Mouse (Mus musculus) forebrain, postnatal 0 days (tissue): Measurements from ENCODE around the gene Cacng2. TPM values are rescaled to one million over a fixed set of nuclear protein-coding genes. Genes with fewer than 3 reads are reported as not detected.

Experiments
- ATAC-seq: fragments of 200-750 bp; cut with Nextera tagmentation; 2 replicates; pipeline ENCODE4 v1.8.0; 2017; ENCODE audit warnings: mild to moderate bottlenecking, moderate library complexity
- DNase-seq: peaks from one replicate; pipeline ENCODE4 v3.0.0-alpha.2; 2015
- H3K27ac ChIP-seq: fragments of 300-500 bp; sonication (generic); 2 replicates; pipeline ENCODE4 v1.5.1; 2014; ENCODE audit warnings: low read depth, mild to moderate bottlenecking, antibody characterized with exemption, low read length, moderate library complexity, mixed read lengths
- H3K27me3 ChIP-seq: fragments of 300-500 bp; sonication (generic); 2 replicates; pipeline ENCODE4 v1.6.1; 2014; ENCODE audit warnings: mild to moderate bottlenecking, low read length, mixed read lengths; ENCODE audit not compliant: insufficient read depth
- H3K36me3 ChIP-seq: fragments of 300-500 bp; sonication (generic); 2 replicates; pipeline ENCODE4 v1.6.1; 2014; ENCODE audit warnings: mild to moderate bottlenecking, moderate library complexity; ENCODE audit not compliant: insufficient read depth
- H3K4me1 ChIP-seq: fragments of 300-500 bp; sonication (generic); 2 replicates; pipeline ENCODE4 v1.6.1; 2014; ENCODE audit warnings: antibody characterized with exemption; ENCODE audit not compliant: insufficient read depth
- H3K4me2 ChIP-seq: fragments of 300-500 bp; sonication (generic); 2 replicates; pipeline ENCODE4 v1.6.1; 2014; ENCODE audit warnings: low read depth, mild to moderate bottlenecking, moderate library complexity
- H3K4me3 ChIP-seq: fragments of 300-500 bp; sonication (generic); 2 replicates; pipeline ENCODE4 v1.5.1; 2014; ENCODE audit warnings: low read depth, low read length, mixed read lengths
- H3K9ac ChIP-seq: fragments of 300-500 bp; sonication (generic); 2 replicates; pipeline ENCODE4 v1.6.1; 2014; ENCODE audit warnings: mild to moderate bottlenecking
- H3K9me3 ChIP-seq: fragments of 300-500 bp; sonication (generic); 2 replicates; pipeline ENCODE4 v1.6.1; 2016; ENCODE audit warnings: low read length
- CTCF ChIP-seq: sonication (generic); IDR thresholded peaks from 2 replicates; pipeline ENCODE4 v1.5.1; 2016; ENCODE audit warnings: antibody characterized with exemption, control low read depth, low read depth
- WGBS: fragments of 180-500 bp; shearing (Covaris S2); extraction: QIAGEN DNeasy Blood & Tissue Kit; methylation state at CpG from one replicate; pipeline ENCODE4 v1.1.7; 2014; 5-methylcytosine and 5-hydroxymethylcytosine counted together
- polyA plus RNA-seq: library from polyadenylated mRNA; unstranded; fragments of >200 nt; fragmentation: Nextera tagmentation; extraction: Ambion mirVana; gene quantifications from 2 replicates; pipeline ENCODE4 v1.2.1, GENCODE M21; 2015
- total RNA-seq: library from RNA; depleted of rRNA; stranded (reverse); fragments of >200 nt; gene quantifications from 2 replicates; pipeline ENCODE4 v1.2.3, GENCODE M21; 2014

The Cacng2 gene
- total and polyA plus RNA-seq, 2 experiments from 2014 or later = 10.1 to 13.6 TPM

DNA sequence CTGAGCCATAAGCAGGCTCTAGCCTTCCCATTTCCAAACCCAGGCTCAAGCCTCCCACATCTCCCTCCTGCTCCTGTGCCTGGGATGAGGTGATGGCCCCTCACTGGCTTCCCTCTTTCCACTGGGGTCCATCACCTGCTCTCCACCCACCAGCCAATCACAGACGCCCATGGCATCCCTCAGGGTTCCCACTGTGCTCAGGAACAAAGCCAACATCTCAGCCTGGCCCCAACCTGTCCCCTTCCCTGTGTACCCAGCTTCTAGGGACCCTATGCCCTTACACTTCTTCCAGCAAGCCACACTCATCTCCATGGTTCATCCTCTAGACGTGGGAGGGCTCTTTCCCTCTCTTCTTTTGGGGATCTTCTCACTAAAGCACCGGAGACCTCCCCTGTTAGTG, 43.9 kb downstream of the Cacng2 start:
- 52% methylated on average over 3 of the region's 3 CpGs for WGBS
- ATAC-seq (no peak), DNase-seq (no peak)
- H3K9ac ChIP-seq = no peak overlapping the region
- no peaks in the 10 kb centered on the region for H3K27me3 ChIP-seq
- no peaks in the 10 kb centered on the region for H3K4me1 ChIP-seq
- H3K4me2 ChIP-seq = no peak overlapping the region
- TF ChIP-seq CTCF = no peak
- no peaks in the 10 kb centered on the region; the same call in 1 of the 2 replicates for H3K36me3 ChIP-seq
- no peak overlapping the region for H3K4me3 ChIP-seq
- H3K27ac ChIP-seq = no peak overlapping the region
- no peaks in the 10 kb centered on the region for H3K9me3 ChIP-seq

DNA sequence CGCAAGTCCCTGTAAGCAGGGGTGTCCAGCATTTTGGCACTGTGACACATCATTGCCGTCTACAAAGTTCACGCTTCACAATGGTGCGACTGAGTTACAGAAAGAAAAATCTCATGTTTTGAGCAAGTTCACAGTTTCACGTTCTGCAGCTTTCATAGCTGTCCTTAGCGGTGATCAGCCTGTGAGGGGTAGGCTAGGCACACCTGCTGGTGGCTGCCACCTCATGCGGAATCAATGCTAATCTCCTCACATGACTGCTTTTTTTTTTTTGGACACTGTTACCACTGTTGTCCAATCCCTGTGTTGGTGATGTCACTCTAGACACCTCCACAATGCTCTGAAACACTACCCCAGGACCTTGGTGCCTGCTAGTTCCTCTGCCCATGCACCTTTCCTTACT, 46.7 kb downstream of the Cacng2 start:
- Histone ChIP-seq H3K4me1 (no peaks in the 10 kb centered on the region), H3K9ac (no peak overlapping the region), H3K4me3 (no peak overlapping the region), H3K36me3 (no peaks in the 10 kb centered on the region; the same call in 1 of the 2 replicates), H3K27ac (no peak overlapping the region), H3K9me3 (no peaks in the 10 kb centered on the region), H3K4me2 (no peak overlapping the region), H3K27me3 (no peaks in the 10 kb centered on the region)
- TF ChIP-seq CTCF = no peak
- no peak for DNase-seq
- 72% methylated on average over 7 of the region's 7 CpGs for WGBS
- ATAC-seq = no peak

DNA sequence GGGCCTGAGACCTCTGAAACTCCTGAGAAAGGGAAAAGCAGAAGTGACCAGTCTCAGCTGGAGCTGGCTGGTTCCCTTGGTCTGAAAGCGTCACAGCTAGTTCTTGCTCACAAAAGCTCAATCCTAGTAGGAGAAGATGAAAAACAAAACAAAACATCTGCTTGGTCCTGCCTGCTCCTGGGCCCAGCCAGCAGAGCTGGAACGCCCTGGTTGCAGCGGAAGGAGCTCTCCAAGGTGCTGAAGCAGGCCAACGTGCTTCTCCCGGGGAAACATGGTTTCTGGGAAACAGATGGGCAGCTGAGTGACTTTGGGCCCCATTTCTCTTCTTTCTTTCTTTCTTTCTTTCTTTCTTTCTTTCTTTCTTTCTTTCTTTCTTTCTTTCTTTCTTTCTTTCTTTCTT, 53.4 kb downstream of the Cacng2 start:
- no peak overlapping the region for H3K4me2 ChIP-seq
- no peak for DNase-seq
- no peaks in the 10 kb centered on the region for H3K9me3 ChIP-seq
- no peaks in the 10 kb centered on the region for H3K4me1 ChIP-seq
- no peak for TF ChIP-seq CTCF
- H3K36me3 ChIP-seq = no peaks in the 10 kb centered on the region
- H3K27ac ChIP-seq = no peak overlapping the region
- H3K4me3 ChIP-seq = no peak overlapping the region
- no peak overlapping the region for H3K9ac ChIP-seq
- H3K27me3 ChIP-seq = no peaks in the 10 kb centered on the region
- WGBS = 6% methylated on average over 5 of the region's 5 CpGs
- no peak for ATAC-seq

DNA sequence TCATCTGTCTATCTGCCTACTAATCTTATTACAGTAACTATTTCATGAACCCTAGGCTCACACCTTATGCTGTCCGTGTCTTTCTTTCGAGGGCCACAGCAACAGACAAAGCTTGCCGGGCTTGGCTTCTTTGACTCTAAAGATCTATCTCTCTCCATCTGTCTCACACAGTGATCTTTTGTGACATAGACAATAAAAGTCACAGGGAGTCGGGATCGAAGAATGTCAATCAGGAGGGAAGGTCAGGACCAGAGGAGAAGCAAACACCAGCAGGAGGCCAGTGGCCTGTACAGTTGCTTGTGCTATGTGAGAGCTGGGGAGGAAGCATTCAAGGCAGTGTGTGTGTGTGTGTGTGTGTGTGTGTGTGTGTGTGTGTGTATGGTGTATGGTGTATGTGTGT, 54.3 kb downstream of the Cacng2 start:
- WGBS = 20% methylated on average over 5 of the region's 5 CpGs

DNA sequence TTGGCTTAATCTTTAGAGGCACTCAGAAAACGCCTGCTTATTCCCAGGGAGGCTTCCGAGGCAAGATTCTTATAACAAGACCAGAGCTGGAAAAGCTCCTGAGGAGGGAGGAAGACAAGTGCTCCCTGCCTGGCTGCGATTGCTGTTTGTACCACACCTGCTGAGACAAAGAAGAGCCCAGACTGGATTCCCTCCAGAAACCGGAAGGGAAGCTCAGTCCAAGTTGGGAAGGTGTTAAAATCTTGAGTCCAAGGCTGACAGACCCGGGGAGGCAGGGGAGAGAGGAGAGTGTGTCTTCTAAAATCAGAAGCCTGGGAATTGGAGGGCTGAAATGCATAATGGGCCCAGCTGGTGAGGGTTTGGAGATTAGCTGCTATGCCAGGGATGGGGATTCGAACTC, 55.5 kb downstream of the Cacng2 start:
- no peak overlapping the region for H3K4me2 ChIP-seq
- H3K9me3 ChIP-seq = no peaks in the 10 kb centered on the region
- no peaks in the 10 kb centered on the region for H3K27me3 ChIP-seq
- TF ChIP-seq CTCF = no peak
- 30% methylated on average over 6 of the region's 6 CpGs for WGBS
- ATAC-seq (peak; percentile 34), DNase-seq (peak; percentile 64)
- no peak overlapping the region for H3K9ac ChIP-seq
- no peak overlapping the region for H3K4me3 ChIP-seq
- H3K4me1 ChIP-seq = no peaks in the 10 kb centered on the region
- peak overlapping the region; percentile 40; the same call in 1 of the 2 replicates for H3K27ac ChIP-seq
- H3K36me3 ChIP-seq = no peaks in the 10 kb centered on the region

More for the DNA sequence above, 54.3 kb downstream of the Cacng2 start:
- no peak for DNase-seq
- Histone ChIP-seq H3K36me3 (no peaks in the 10 kb centered on the region), H3K27ac (no peak overlapping the region), H3K4me3 (no peak overlapping the region), H3K9ac (no peak overlapping the region), H3K4me2 (no peak overlapping the region), H3K27me3 (no peaks in the 10 kb centered on the region), H3K9me3 (no peaks in the 10 kb centered on the region), H3K4me1 (no peaks in the 10 kb centered on the region)
- ATAC-seq = no peak
- TF ChIP-seq CTCF = no peak

DNA sequence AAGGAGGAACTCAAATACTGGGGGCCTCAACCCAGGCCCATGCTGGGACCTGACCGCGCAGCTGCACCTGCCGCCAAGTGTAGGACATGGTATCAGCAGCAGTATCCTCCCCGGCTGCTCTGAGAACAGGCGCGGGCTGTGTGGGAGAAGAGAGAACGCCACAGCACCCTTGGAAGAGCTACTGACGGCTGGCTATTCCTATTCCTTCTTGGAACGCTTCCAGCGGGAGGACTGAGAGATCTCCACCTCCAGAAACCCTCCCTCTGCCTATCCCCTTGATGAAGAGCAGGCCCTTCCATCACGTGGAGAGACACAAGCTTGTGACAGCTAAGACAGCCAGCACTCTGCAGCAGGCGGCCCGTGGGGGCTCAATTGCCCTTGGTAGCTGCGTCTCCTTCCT, 57.4 kb downstream of the Cacng2 start:
- H3K4me2 ChIP-seq = no peak overlapping the region
- H3K4me1 ChIP-seq = no peaks in the 10 kb centered on the region
- H3K4me3 ChIP-seq = no peak overlapping the region
- ATAC-seq = no peak
- WGBS = 71% methylated on average over 14 of the region's 14 CpGs
- no peaks in the 10 kb centered on the region for H3K9me3 ChIP-seq
- no peak for TF ChIP-seq CTCF
- H3K9ac ChIP-seq = no peak overlapping the region
- DNase-seq = no peak
- no peak overlapping the region for H3K27ac ChIP-seq
- no peaks in the 10 kb centered on the region for H3K36me3 ChIP-seq
- H3K27me3 ChIP-seq = no peaks in the 10 kb centered on the region

DNA sequence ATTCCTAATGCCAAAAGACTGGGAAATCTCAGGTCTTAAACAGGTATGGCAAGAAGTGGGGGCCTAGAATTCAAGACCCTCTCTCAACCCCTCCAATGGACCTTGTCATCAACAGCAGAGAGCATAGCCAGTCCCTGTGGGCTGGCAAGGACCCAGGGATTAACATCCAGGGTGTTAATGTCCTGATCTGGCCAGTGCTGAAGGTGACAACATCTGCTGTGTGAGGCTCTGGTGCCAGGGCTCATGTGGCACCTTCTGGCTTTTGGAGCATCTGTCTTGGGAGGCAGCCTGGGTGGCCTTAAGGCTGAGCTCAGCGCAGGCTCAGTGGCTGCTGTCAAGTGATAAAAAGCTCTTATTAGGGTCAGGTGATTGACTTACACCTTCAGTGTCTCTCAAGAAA, 62.9 kb downstream of the Cacng2 start:
- H3K4me3 ChIP-seq = no peak overlapping the region
- 73% methylated on average over 1 of the region's 1 CpGs for WGBS
- H3K4me2 ChIP-seq = no peak overlapping the region
- H3K9me3 ChIP-seq = no peaks in the 10 kb centered on the region
- H3K36me3 ChIP-seq = no peaks in the 10 kb centered on the region
- no peak overlapping the region for H3K27ac ChIP-seq
- H3K9ac ChIP-seq = no peak overlapping the region
- no peak for DNase-seq
- no peak for ATAC-seq
- no peak for TF ChIP-seq CTCF
- H3K27me3 ChIP-seq = no peaks in the 10 kb centered on the region
- no peaks in the 10 kb centered on the region for H3K4me1 ChIP-seq

DNA sequence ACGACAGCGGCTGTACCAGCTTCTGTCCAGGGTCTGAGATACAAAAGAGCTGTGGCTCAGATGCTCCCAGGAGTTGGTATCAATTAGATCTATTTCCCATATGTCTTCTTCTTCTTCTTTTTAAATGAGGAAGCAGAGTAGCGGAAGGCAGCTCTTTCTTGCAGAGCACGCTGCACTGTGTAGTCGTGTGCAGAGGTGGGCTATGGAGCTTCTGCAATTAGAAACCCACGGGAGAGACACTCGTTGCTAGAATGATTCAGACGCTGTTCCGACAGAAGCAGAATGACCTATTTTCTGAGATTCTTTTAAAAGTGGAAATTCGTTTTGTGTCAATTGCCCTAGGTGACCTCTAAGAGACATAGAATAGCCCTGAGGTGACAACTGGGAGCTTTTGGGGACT, 69.1 kb downstream of the Cacng2 start:
- no peak for TF ChIP-seq CTCF
- ATAC-seq = no peak
- WGBS = 84% methylated on average over 10 of the region's 10 CpGs
- Histone ChIP-seq H3K4me1 (no peaks in the 10 kb centered on the region), H3K4me3 (no peak overlapping the region), H3K9me3 (no peaks in the 10 kb centered on the region), H3K27me3 (no peaks in the 10 kb centered on the region; the same call in 1 of the 2 replicates), H3K9ac (no peak overlapping the region), H3K36me3 (no peaks in the 10 kb centered on the region), H3K4me2 (no peak overlapping the region), H3K27ac (no peak overlapping the region)
- DNase-seq = no peak
